Mouse (Mus musculus): Measurements from ENCODE around the gene Vps11. TPM values are rescaled to one million over a fixed set of nuclear protein-coding genes. Genes with fewer than 3 reads are reported as not detected.

Gene Vps11
- total and polyA plus RNA-seq, 2 experiments from 2014 or later = 17.7 to 27.8 TPM

DNA sequence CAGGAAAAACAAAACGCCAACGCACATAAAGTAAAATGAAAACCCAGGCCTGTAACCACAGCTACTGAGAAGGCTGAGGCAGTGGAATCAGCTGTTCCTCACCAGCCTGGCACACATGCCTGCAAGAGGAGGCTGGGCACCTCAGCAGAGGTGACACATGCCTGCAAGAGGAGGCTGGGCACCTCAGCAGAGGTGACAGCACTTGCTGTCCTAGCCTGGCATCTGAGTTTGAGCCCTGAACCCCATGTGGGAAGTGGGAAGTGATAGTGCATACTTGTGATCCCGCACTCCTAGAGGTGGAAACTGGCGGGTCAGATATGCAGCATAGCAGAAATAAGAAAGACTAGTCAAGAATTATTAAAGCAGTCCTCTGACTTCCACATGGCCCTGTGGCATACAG lies 10.1 kb downstream of the Vps11 start:
- TF ChIP-seq CTCF (IDR thresholded peaks at IDR 0.05; ENCODE audit: low read depth) (no peak), EP300 (IDR thresholded peaks at IDR 0.05; ENCODE audit: low read depth) (no peak)
- Histone ChIP-seq H3K27ac (ENCODE audit: low read depth) (no peak overlapping the region), H3K9ac (replicated peaks; ENCODE audit: low read depth, low read length) (no peak overlapping the region), H3K4me3 (ENCODE audit: low read depth, low read length) (no peak overlapping the region), H3K9me3 (replicated peaks; ENCODE audit: control insufficient read depth, low read length) (no peaks in the 10 kb centered on the region), H3K4me2 (ENCODE audit: low read depth, low read length) (no peak overlapping the region), H3K36me3 (replicated peaks; ENCODE audit: control insufficient read depth, insufficient read depth, low read length) (peaks cover 94% of the 10 kb centered on the region), H3K27me3 (ENCODE audit: control insufficient read depth, insufficient read depth, low read length) (no peaks in the 10 kb centered on the region), H3K4me1 (ENCODE audit: control insufficient read depth, insufficient read depth) (no peaks in the 10 kb centered on the region)
- DNase-seq (ENCODE audit: low spot score) (no peak), ATAC-seq (ENCODE audit: insufficient read depth, low read depth) (no peak)
- 95% methylated on average over 4 of the region's 4 CpGs for WGBS

DNA sequence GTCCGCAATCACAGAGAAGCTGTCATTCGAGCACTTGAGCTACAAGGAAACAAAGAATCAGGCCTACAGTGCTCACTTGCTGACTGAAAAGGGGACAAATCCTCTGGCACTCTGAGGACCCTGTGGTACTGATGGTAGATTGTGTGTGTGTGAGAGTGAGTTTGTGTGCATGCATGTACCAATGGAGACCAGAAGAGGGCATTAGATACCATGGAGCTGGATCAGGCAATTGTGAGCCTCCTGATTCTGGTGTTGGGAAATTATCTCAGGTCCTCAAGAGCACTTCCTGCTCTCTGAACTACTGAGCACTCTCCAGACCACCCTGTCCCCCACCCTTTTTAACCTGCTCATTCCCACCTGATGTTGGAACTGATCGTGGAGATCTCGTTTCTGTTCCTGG lies 12.9 kb downstream of the Vps11 start:
- 97% methylated on average over 4 of the region's 4 CpGs for whole genome bisulfite sequencing
- Histone ChIP-seq H3K4me1 (ENCODE audit: control insufficient read depth, insufficient read depth) (no peaks in the 10 kb centered on the region), H3K4me3 (ENCODE audit: low read depth, low read length) (no peak overlapping the region), H3K36me3 (replicated peaks; ENCODE audit: control insufficient read depth, insufficient read depth, low read length) (peaks cover 66% of the 10 kb centered on the region), H3K4me2 (ENCODE audit: low read depth, low read length) (no peak overlapping the region), H3K9me3 (replicated peaks; ENCODE audit: control insufficient read depth, low read length) (no peaks in the 10 kb centered on the region), H3K27me3 (ENCODE audit: control insufficient read depth, insufficient read depth, low read length) (no peaks in the 10 kb centered on the region), H3K27ac (ENCODE audit: low read depth) (no peak overlapping the region), H3K9ac (replicated peaks; ENCODE audit: low read depth, low read length) (no peak overlapping the region)
- ATAC-seq (ENCODE audit: insufficient read depth, low read depth) = no peak
- TF ChIP-seq CTCF (IDR thresholded peaks at IDR 0.05; ENCODE audit: low read depth) (0 out of 2 replicates have a peak, but pooled peaks have one; percentile 11), EP300 (IDR thresholded peaks at IDR 0.05; ENCODE audit: low read depth) (no peak)
- DNase-seq (ENCODE audit: low spot score) = no peak

DNA sequence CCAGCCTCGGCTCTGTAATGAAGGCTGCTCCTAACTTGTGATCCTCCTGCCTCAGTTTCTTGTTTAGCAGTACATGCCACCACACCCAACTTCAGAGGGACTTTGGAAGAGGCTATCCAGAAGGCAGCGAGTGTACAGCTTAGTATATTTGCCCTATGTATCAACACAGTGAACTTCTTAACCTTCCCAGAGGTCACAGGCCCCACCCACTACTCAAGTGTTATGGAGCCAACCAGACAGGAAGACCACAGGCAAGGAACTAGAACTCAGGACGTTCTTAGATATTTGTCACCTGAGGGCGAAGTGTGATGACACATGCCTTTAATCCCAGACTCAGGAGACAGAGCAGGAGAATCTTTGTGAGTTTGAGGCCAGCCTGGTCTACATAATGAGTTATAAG lies 13.8 kb downstream of the Vps11 start:
- H3K36me3 ChIP-seq (replicated peaks; ENCODE audit: control insufficient read depth, insufficient read depth, low read length) = peaks cover 57% of the 10 kb centered on the region
- 0 out of 2 replicates have a peak, but pooled peaks cover 2% of the 10 kb centered on the region for H3K4me1 ChIP-seq (ENCODE audit: control insufficient read depth, insufficient read depth)
- no peaks in the 10 kb centered on the region for H3K27me3 ChIP-seq (ENCODE audit: control insufficient read depth, insufficient read depth, low read length)
- TF ChIP-seq CTCF (IDR thresholded peaks at IDR 0.05; ENCODE audit: low read depth) (no peak), EP300 (IDR thresholded peaks at IDR 0.05; ENCODE audit: low read depth) (no peak)
- no peak for ATAC-seq (ENCODE audit: insufficient read depth, low read depth)
- H3K4me2 ChIP-seq (ENCODE audit: low read depth, low read length) = no peak overlapping the region
- no peak overlapping the region for H3K27ac ChIP-seq (ENCODE audit: low read depth)
- DNase-seq (ENCODE audit: low spot score) = no peak
- no peak overlapping the region for H3K9ac ChIP-seq (replicated peaks; ENCODE audit: low read depth, low read length)
- 87% methylated on average over 4 of the region's 4 CpGs for WGBS
- H3K4me3 ChIP-seq (ENCODE audit: low read depth, low read length) = no peak overlapping the region
- no peaks in the 10 kb centered on the region for H3K9me3 ChIP-seq (replicated peaks; ENCODE audit: control insufficient read depth, low read length)

- Histone ChIP-seq H3K36me3 (replicated peaks; ENCODE audit: control insufficient read depth, insufficient read depth, low read length) (peaks cover 52% of the 10 kb centered on the region), H3K9me3 (replicated peaks; ENCODE audit: control insufficient read depth, low read length) (no peaks in the 10 kb centered on the region), H3K4me3 (ENCODE audit: low read depth, low read length) (no peak overlapping the region), H3K27ac (ENCODE audit: low read depth) (no peak overlapping the region), H3K9ac (replicated peaks; ENCODE audit: low read depth, low read length) (no peak overlapping the region), H3K27me3 (ENCODE audit: control insufficient read depth, insufficient read depth, low read length) (no peaks in the 10 kb centered on the region), H3K4me1 (ENCODE audit: control insufficient read depth, insufficient read depth) (peaks cover 7% of the 10 kb centered on the region; the same call in 1 of the 2 replicates), H3K4me2 (ENCODE audit: low read depth, low read length) (no peak overlapping the region)
- TF ChIP-seq CTCF (IDR thresholded peaks at IDR 0.05; ENCODE audit: low read depth) = no peak
- WGBS = 88% methylated on average over 9 of the region's 9 CpGs
- ATAC-seq (ENCODE audit: insufficient read depth, low read depth) (no peak), DNase-seq (ENCODE audit: low spot score) (no peak)
These were observed 14.3 kb downstream of the Vps11 start for GRCm38 (mm10) chr9:44347166-44347565.

- H3K4me1 ChIP-seq (ENCODE audit: control insufficient read depth, insufficient read depth) = peaks cover 9% of the 10 kb centered on the region; the same call in 1 of the 2 replicates
- H3K27ac ChIP-seq (ENCODE audit: low read depth) = no peak overlapping the region
- peaks cover 44% of the 10 kb centered on the region for H3K36me3 ChIP-seq (replicated peaks; ENCODE audit: control insufficient read depth, insufficient read depth, low read length)
- no peak overlapping the region for H3K9ac ChIP-seq (replicated peaks; ENCODE audit: low read depth, low read length)
- WGBS = 77% methylated on average over 6 of the region's 6 CpGs
- H3K27me3 ChIP-seq (ENCODE audit: control insufficient read depth, insufficient read depth, low read length) = no peaks in the 10 kb centered on the region
- no peaks in the 10 kb centered on the region for H3K9me3 ChIP-seq (replicated peaks; ENCODE audit: control insufficient read depth, low read length)
- DNase-seq (ENCODE audit: low spot score) = no peak
- H3K4me2 ChIP-seq (ENCODE audit: low read depth, low read length) = no peak overlapping the region
- TF ChIP-seq CTCF (IDR thresholded peaks at IDR 0.05; ENCODE audit: low read depth) = no peak
- no peak for TF ChIP-seq EP300 (IDR thresholded peaks at IDR 0.05; ENCODE audit: low read depth)
- ATAC-seq (ENCODE audit: insufficient read depth, low read depth) = no peak
- no peak overlapping the region for H3K4me3 ChIP-seq (ENCODE audit: low read depth, low read length)
These were observed 15.7 kb downstream of the Vps11 start for GRCm38 (mm10) chr9:44345570-44346433.

All from heart, postnatal 0 days (tissue).